ENCODE assay signal across 22 mouse cellular contexts in genomic region chr11:59635251-59635795, GRCm38 (mm10). TPM values are rescaled to one million over a fixed set of nuclear protein-coding genes. Genes with fewer than 3 reads are reported as not detected.
DNase-seq lines count a peak whose midpoint lies in the region; ATAC-seq and TF ChIP-seq lines count a peak whose summit lies in the region.
"Had no signal": no experiment of that assay in that cellular context is flagged by ENCODE, and none has a peak within 500 bp of the region (broad histone marks: within the 10 kb centered on the region; RNA-seq: fewer than 3 reads in every experiment).

No protein-coding gene starts in this region.

- H3K36me3 ChIP-seq in heart, embryonic 11.5 days (ENCODE audit: control insufficient read depth, insufficient read depth, low read length): no peaks in the 10 kb centered on the region
- no peaks in the 10 kb centered on the region for H3K36me3 ChIP-seq in lung, postnatal 0 days (ENCODE audit: insufficient read depth, low read length)
- no peaks in the 10 kb centered on the region for H3K36me3 ChIP-seq in myocyte (ENCODE audit: control insufficient read depth, insufficient read depth)
- H3K36me3 ChIP-seq: intestine, embryonic 15.5 days; midbrain, embryonic 10.5 days had no signal

- TF ChIP-seq POLR2A in myocyte (IDR thresholded peaks at IDR 0.05; ENCODE audit: insufficient read length, low read depth): no peak

- no peaks in the 10 kb centered on the region for H3K4me1 ChIP-seq in heart, embryonic 11.5 days (ENCODE audit: control insufficient read depth, insufficient read depth, low read length)
- peaks cover 11% of the 10 kb centered on the region for H3K4me1 ChIP-seq in lung, postnatal 0 days (ENCODE audit: insufficient read depth, low read depth, low read length)
- H3K4me1 ChIP-seq: midbrain, embryonic 10.5 days had no signal

- no peaks in the 10 kb centered on the region for H3K27me3 ChIP-seq in heart, embryonic 11.5 days (ENCODE audit: control insufficient read depth, insufficient read depth, low read length)
- H3K27me3 ChIP-seq in lung, postnatal 0 days (replicated peaks; ENCODE audit: insufficient read depth, low read length): no peaks in the 10 kb centered on the region
- H3K27me3 ChIP-seq in myocyte (ENCODE audit: control insufficient read depth, insufficient read depth, insufficient read length): no peaks in the 10 kb centered on the region
- H3K27me3 ChIP-seq: intestine, embryonic 15.5 days had no signal

- no peak overlapping the region for H3K9ac ChIP-seq in heart, embryonic 11.5 days (ENCODE audit: low read depth, low read length)
- H3K9ac ChIP-seq in lung, postnatal 0 days (replicated peaks; ENCODE audit: low read depth): no peak overlapping the region
- H3K9ac ChIP-seq: intestine, embryonic 15.5 days had no signal

- H3K79me2 ChIP-seq in myocyte (ENCODE audit: control insufficient read depth, insufficient read depth): no peaks in the 10 kb centered on the region

- no peak overlapping the region for H3K4me3 ChIP-seq in heart, embryonic 11.5 days (ENCODE audit: low read depth, low read length)
- H3K4me3 ChIP-seq in lung, postnatal 0 days (ENCODE audit: low read depth, low read length): no peak overlapping the region
- no peak overlapping the region for H3K4me3 ChIP-seq in myocyte
- H3K4me3 ChIP-seq: intestine, embryonic 15.5 days; midbrain, embryonic 10.5 days had no signal

- ATAC-seq in heart, embryonic 11.5 days (replicated peaks; ENCODE audit: insufficient number of reproducible peaks, low FRiP score, low TSS enrichment): no peak
- no peak for ATAC-seq in lung, postnatal 0 days
- no peak for ATAC-seq in erythroid progenitor cell, adult 5-6 weeks (replicated peaks; ENCODE audit: low FRiP score, poor library complexity, severe bottlenecking)
- ATAC-seq: intestine, embryonic 15.5 days had no signal

- 72% methylated on average over 9 of the region's 9 CpGs for WGBS in heart, embryonic 11.5 days (ENCODE audit: insufficient replicate concordance)
- WGBS in lung, postnatal 0 days: 54% methylated on average over 9 of the region's 9 CpGs

- H3ac ChIP-seq in myocyte (ENCODE audit: control insufficient read depth, insufficient read length): no peak overlapping the region

- DNase-seq in heart, adult 11 months: peak; percentile 91
- DNase-seq in lung, postnatal 0 days (ENCODE audit: low spot score): peak; percentile 4
- no peak for DNase-seq in lung, postnatal 25 days (ENCODE audit: low spot score)
- DNase-seq in ovary, postnatal 14 days (ENCODE audit: low spot score): no peak
- DNase-seq in cerebellum, adult 9-11 months: no peak
- DNase-seq: adrenal gland, postnatal 25 days; B cell, adult 2 months; kidney, postnatal 14 days; right cerebral cortex, postnatal 14 days; thymus, adult 2 months had no signal

- no peaks in the 10 kb centered on the region for H3K9me3 ChIP-seq in heart, embryonic 11.5 days (replicated peaks; ENCODE audit: control insufficient read depth, low read length)
- no peaks in the 10 kb centered on the region for H3K9me3 ChIP-seq in lung, postnatal 0 days (ENCODE audit: low read length)
- H3K9me3 ChIP-seq: intestine, embryonic 15.5 days; midbrain, embryonic 10.5 days had no signal

- no peak overlapping the region for H3K27ac ChIP-seq in heart, embryonic 11.5 days (ENCODE audit: low read depth, low read length)
- H3K27ac ChIP-seq in lung, postnatal 0 days (ENCODE audit: low read length): peak overlapping the region; percentile 75
- H3K27ac ChIP-seq: intestine, embryonic 15.5 days; midbrain, embryonic 10.5 days had no signal

- no peak overlapping the region for H3K4me2 ChIP-seq in heart, embryonic 11.5 days
- no peak overlapping the region for H3K4me2 ChIP-seq in lung, postnatal 0 days (replicated peaks; ENCODE audit: low read depth, low read length)
- H3K4me2 ChIP-seq in myocyte (ENCODE audit: low read depth): peak overlapping the region; percentile 75
- H3K4me2 ChIP-seq: intestine, embryonic 15.5 days had no signal

- no peak for TF ChIP-seq EP300 in lung, postnatal 0 days (IDR thresholded peaks at IDR 0.05)

- no peak for TF ChIP-seq CTCF in lung, postnatal 0 days (IDR thresholded peaks at IDR 0.05)

TF ChIP-seq in myocyte, 11 proteins besides CTCF, POLR2A, EP300 and RAD21:
- TF ChIP-seq USF1 (IDR thresholded peaks at IDR 0.05; ENCODE audit: low read depth): no peak
- no peak for TF ChIP-seq MYOD1 (IDR thresholded peaks at IDR 0.05; ENCODE audit: control insufficient read depth in 1 of 3, insufficient read length in 2 of 3, low read depth in 2 of 3)
- TF ChIP-seq E2F4 (IDR thresholded peaks at IDR 0.05; ENCODE audit: insufficient read depth): no peak
- no peak for TF ChIP-seq POLR2AphosphoS2 (IDR thresholded peaks at IDR 0.05; ENCODE audit: insufficient read length, low read depth)
- TF ChIP-seq MYOG (IDR thresholded peaks at IDR 0.05; ENCODE audit: control insufficient read depth in 1 of 3, insufficient read depth in 1 of 3, insufficient read length in 2 of 3, low read depth in 2 of 3): no peak
- no peak for TF ChIP-seq TCF12 (IDR thresholded peaks at IDR 0.05; ENCODE audit: insufficient read depth, poor library complexity, severe bottlenecking)
TF ChIP-seq in myocyte: peak in this region for 0.

RNA-seq across cellular contexts. Expression of gene Mprip, which starts 25.8 kb away (rescaled TPM):
- 51.1 and 54.2 TPM in 2 replicates for polyA plus RNA-seq in heart, embryonic 11.5 days (2014; fragmentation: Nextera tagmentation; extraction: Ambion mirVana)
- polyA plus RNA-seq in lung, postnatal 0 days (2015; fragmentation: Nextera tagmentation; extraction: Ambion mirVana): 88.0 and 114 TPM in 2 replicates
- 191 TPM for polyA plus RNA-seq in myocyte (2012; fragmentation: generic; extraction: Trizol)
- 21.4 and 38.2 TPM in 2 replicates for total RNA-seq in erythroid progenitor cell, adult 5-6 weeks (2015; ENCODE audit: low replicate concordance)
- total RNA-seq in erythroid progenitor cell, adult 5-6 weeks (2017; ENCODE audit: low replicate concordance): 20.7 and 44.4 TPM in 2 replicates

RNA-seq across cellular contexts. Expression of gene Olfr223, which starts 42.2 kb away (rescaled TPM):
- polyA plus RNA-seq in heart, embryonic 11.5 days (2014; fragmentation: Nextera tagmentation; extraction: Ambion mirVana): not detected in 2 replicates
- not detected in 2 replicates for polyA plus RNA-seq in lung, postnatal 0 days (2015; fragmentation: Nextera tagmentation; extraction: Ambion mirVana)
- polyA plus RNA-seq in myocyte (2012; fragmentation: generic; extraction: Trizol): not detected
- not detected in 2 replicates for total RNA-seq in erythroid progenitor cell, adult 5-6 weeks (2015; ENCODE audit: low replicate concordance)
- not detected in 2 replicates for total RNA-seq in erythroid progenitor cell, adult 5-6 weeks (2017; ENCODE audit: low replicate concordance)
- total RNA-seq: adrenal gland, postnatal 25 days; ES-E14; heart, adult 18-20 months; hematopoietic stem cell, adult 5-6 weeks; layer of hippocampus, postnatal 10 days; left cerebral cortex, postnatal 36 days; neutrophil, adult 5-6 weeks had no signal
- polyA plus RNA-seq: intestine, embryonic 15.5 days; liver, embryonic 16.5 days; midbrain, embryonic 10.5 days; thymus, adult 2 months had no signal

RNA-seq across cellular contexts. Expression of gene Olfr222, which starts 59.3 kb away (rescaled TPM):
- polyA plus RNA-seq in heart, embryonic 11.5 days (2014; fragmentation: Nextera tagmentation; extraction: Ambion mirVana): not detected in 2 replicates
- polyA plus RNA-seq in lung, postnatal 0 days (2015; fragmentation: Nextera tagmentation; extraction: Ambion mirVana): not detected in 2 replicates
- not detected for polyA plus RNA-seq in myocyte (2012; fragmentation: generic; extraction: Trizol)
- total RNA-seq in erythroid progenitor cell, adult 5-6 weeks (2015; ENCODE audit: low replicate concordance): not detected in 2 replicates
- total RNA-seq in erythroid progenitor cell, adult 5-6 weeks (2017; ENCODE audit: low replicate concordance): not detected in 2 replicates
- total RNA-seq: adrenal gland, postnatal 25 days; ES-E14; heart, adult 18-20 months; hematopoietic stem cell, adult 5-6 weeks; layer of hippocampus, postnatal 10 days; left cerebral cortex, postnatal 36 days; neutrophil, adult 5-6 weeks had no signal
- polyA plus RNA-seq: intestine, embryonic 15.5 days; liver, embryonic 16.5 days; midbrain, embryonic 10.5 days had no signal

Comparison
In these comparisons a context has a peak if more than half of its experiments do, and no peak if none do; other contexts are left out.
1. DNase-seq: peak in heart, adult 11 months (single experiment) and lung, postnatal 0 days (single experiment); none in lung, postnatal 25 days (single experiment), ovary, postnatal 14 days (single experiment) and cerebellum, adult 9-11 months (single experiment).